Mouse (Mus musculus): ENCODE measurements around the gene Col24a1. TPM values are rescaled to one million over a fixed set of nuclear protein-coding genes. Genes with fewer than 3 reads are reported as not detected.

Col24a1 gene
- polyA plus RNA-seq, 1 experiment: 1.4 TPM

DNA sequence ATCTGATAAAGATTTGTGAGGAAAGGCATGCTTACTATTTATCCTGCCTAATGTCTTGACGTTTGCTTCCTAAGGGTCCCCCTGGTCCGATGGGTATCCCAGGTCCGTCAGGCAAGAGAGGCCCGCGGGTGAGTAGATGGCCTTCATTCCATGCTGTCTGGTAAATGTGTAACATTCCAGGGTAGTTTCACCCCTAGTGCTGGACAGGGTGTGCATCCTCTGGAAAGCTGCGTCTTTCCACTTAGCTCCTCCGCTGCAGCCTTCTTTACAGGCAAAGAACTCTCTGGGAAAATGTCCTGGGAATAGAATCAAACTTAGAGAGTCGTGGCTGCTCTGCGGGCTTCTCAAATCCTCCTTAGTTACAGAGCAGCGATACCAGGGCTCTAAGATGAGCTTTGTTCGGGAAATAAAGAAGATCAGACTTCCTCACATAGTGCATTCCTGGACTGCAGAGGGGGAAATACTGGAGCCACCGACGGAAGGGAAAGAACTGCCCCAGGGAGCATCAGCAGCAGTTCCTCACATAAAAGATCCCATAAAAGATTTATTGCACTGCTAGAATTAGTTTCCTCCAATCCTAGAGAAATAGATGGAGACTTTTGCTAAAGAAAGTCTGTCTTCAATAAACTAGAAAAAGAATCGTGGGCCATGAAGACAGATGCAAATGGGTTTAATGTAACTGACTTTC is 28.5 kb downstream of the Col24a1 start:
- no peak overlapping the region for H3K4me3 ChIP-seq (ENCODE audit: low read depth, low read length)
- H3K27ac ChIP-seq (ENCODE audit: insufficient read depth, low read depth, low read length): no peak overlapping the region
- no peaks in the 10 kb centered on the region for H3K27me3 ChIP-seq (ENCODE audit: control insufficient read depth, insufficient read depth, low read length)
- H3K36me3 ChIP-seq (ENCODE audit: control insufficient read depth, insufficient read depth, low read length): no peaks in the 10 kb centered on the region
- TF ChIP-seq CTCF (IDR thresholded peaks at IDR 0.05; ENCODE audit: extremely low read depth, insufficient read length, insufficient replicate concordance, low read depth, low read length) (no peak), POLR2A (IDR thresholded peaks at IDR 0.05; ENCODE audit: low read depth, low read length) (no peak)
- WGBS: 65% methylated on average over 14 of the region's 14 CpGs
- H3K4me1 ChIP-seq (ENCODE audit: control insufficient read depth, insufficient read depth, insufficient read length, low read length): no peaks in the 10 kb centered on the region

DNA sequence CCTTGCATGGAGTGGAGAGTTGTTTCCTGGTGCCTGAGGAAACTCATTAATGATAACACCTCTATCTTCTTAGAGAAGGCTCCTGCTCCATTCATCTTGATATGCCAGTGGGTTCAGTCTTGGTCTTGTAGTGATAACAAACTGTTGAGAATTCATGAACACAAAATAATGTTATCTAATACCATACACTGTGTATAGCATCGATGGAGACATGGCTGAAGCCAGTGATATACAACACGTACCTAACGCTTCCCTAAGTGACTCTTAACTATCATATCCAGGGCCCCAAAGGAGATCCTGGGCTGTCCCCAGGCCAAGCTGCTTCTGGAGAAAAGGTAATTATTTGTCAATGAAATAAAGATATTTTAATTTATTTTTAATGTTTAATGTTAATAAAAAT is 33.1 kb downstream of the Col24a1 start:
- Histone ChIP-seq H3K27ac (ENCODE audit: insufficient read depth, low read depth, low read length) (no peak overlapping the region), H3K4me3 (ENCODE audit: low read depth, low read length) (no peak overlapping the region), H3K27me3 (ENCODE audit: control insufficient read depth, insufficient read depth, low read length) (no peaks in the 10 kb centered on the region), H3K4me1 (ENCODE audit: control insufficient read depth, insufficient read depth, insufficient read length, low read length) (no peaks in the 10 kb centered on the region), H3K36me3 (ENCODE audit: control insufficient read depth, insufficient read depth, low read length) (no peaks in the 10 kb centered on the region)
- 92% methylated on average over 3 of the region's 3 CpGs for WGBS
- TF ChIP-seq CTCF (IDR thresholded peaks at IDR 0.05; ENCODE audit: extremely low read depth, insufficient read length, insufficient replicate concordance, low read depth, low read length): no peak
- TF ChIP-seq POLR2A (IDR thresholded peaks at IDR 0.05; ENCODE audit: low read depth, low read length): no peak

DNA sequence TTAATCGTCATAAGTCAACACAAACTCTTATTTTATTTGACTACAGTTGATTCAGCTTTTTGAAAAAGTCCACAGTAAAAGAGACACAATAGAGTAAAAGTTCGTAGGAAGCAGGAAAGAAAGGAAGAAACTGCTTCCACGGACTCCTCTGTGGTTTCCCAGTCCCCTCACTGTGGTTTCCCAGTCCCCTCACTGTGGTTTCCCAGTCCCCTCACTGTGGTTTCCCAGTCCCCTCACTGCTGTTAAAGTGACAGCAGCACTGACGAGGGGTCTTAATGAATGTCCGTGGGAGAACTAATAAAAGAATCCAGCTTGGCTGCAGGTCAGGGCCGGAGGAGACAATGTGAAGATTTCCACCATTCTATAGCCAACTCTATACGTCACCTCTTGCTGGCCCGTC is 39.4 kb downstream of the Col24a1 start:
- WGBS: 72% methylated on average over 8 of the region's 8 CpGs
- TF ChIP-seq POLR2A (IDR thresholded peaks at IDR 0.05; ENCODE audit: low read depth, low read length) (no peak), CTCF (IDR thresholded peaks at IDR 0.05; ENCODE audit: extremely low read depth, insufficient read length, insufficient replicate concordance, low read depth, low read length) (no peak)
- H3K27ac ChIP-seq (ENCODE audit: insufficient read depth, low read depth, low read length): no peak overlapping the region
- H3K36me3 ChIP-seq (ENCODE audit: control insufficient read depth, insufficient read depth, low read length): no peaks in the 10 kb centered on the region
- H3K27me3 ChIP-seq (ENCODE audit: control insufficient read depth, insufficient read depth, low read length): no peaks in the 10 kb centered on the region
- H3K4me1 ChIP-seq (ENCODE audit: control insufficient read depth, insufficient read depth, insufficient read length, low read length): no peaks in the 10 kb centered on the region
- H3K4me3 ChIP-seq (ENCODE audit: low read depth, low read length): no peak overlapping the region

DNA sequence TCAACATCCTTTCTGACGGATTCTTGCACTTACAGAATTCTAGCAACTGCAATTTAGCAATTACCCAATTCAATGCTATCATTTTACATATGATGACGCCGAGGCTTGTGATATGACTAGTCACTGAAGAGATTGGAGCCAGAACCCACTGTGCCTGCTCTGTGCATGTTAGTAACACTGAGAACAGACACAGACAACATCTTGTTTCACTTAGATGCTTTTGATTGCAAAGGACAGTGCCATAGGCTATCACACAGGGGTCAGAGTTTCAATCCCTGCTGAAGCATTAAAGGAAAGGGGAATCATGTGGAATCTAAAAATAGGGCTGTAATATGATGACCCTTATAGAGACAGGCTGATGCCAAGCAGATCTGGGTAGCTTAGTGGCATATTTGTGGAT is 41.8 kb downstream of the Col24a1 start:
- no peaks in the 10 kb centered on the region for H3K36me3 ChIP-seq (ENCODE audit: control insufficient read depth, insufficient read depth, low read length)
- WGBS: 83% methylated on average over 3 of the region's 3 CpGs
- no peaks in the 10 kb centered on the region for H3K4me1 ChIP-seq (ENCODE audit: control insufficient read depth, insufficient read depth, insufficient read length, low read length)
- no peak overlapping the region for H3K27ac ChIP-seq (ENCODE audit: insufficient read depth, low read depth, low read length)
- H3K4me3 ChIP-seq (ENCODE audit: low read depth, low read length): no peak overlapping the region
- no peak for TF ChIP-seq POLR2A (IDR thresholded peaks at IDR 0.05; ENCODE audit: low read depth, low read length)
- TF ChIP-seq CTCF (IDR thresholded peaks at IDR 0.05; ENCODE audit: extremely low read depth, insufficient read length, insufficient replicate concordance, low read depth, low read length): no peak
- H3K27me3 ChIP-seq (ENCODE audit: control insufficient read depth, insufficient read depth, low read length): no peaks in the 10 kb centered on the region

DNA sequence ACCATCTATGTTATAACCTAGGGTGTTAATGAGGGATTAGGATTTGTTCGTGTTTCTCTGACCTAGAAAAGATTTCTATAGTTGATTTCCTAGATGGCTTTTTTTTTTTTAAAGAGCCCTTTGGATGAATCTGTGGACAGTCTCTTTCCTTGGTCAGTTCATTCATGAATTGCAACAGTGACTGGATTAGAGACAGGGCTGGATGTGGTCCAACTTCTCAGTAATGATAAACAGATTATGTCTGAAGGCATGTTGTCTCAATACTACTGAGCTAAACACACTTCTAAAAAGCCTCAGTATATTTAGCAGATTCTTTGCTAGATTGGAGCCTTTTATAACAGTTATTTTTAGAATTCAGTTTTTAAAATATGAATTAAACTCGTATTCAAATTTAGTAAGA is 44.9 kb downstream of the Col24a1 start:
- Histone ChIP-seq H3K36me3 (ENCODE audit: control insufficient read depth, insufficient read depth, low read length) (no peaks in the 10 kb centered on the region), H3K4me3 (ENCODE audit: low read depth, low read length) (no peak overlapping the region), H3K27me3 (ENCODE audit: control insufficient read depth, insufficient read depth, low read length) (no peaks in the 10 kb centered on the region), H3K4me1 (ENCODE audit: control insufficient read depth, insufficient read depth, insufficient read length, low read length) (no peaks in the 10 kb centered on the region), H3K27ac (ENCODE audit: insufficient read depth, low read depth, low read length) (no peak overlapping the region)
- TF ChIP-seq POLR2A (IDR thresholded peaks at IDR 0.05; ENCODE audit: low read depth, low read length) (no peak), CTCF (IDR thresholded peaks at IDR 0.05; ENCODE audit: extremely low read depth, insufficient read length, insufficient replicate concordance, low read depth, low read length) (no peak)
- WGBS: 61% methylated on average over 2 of the region's 2 CpGs

DNA sequence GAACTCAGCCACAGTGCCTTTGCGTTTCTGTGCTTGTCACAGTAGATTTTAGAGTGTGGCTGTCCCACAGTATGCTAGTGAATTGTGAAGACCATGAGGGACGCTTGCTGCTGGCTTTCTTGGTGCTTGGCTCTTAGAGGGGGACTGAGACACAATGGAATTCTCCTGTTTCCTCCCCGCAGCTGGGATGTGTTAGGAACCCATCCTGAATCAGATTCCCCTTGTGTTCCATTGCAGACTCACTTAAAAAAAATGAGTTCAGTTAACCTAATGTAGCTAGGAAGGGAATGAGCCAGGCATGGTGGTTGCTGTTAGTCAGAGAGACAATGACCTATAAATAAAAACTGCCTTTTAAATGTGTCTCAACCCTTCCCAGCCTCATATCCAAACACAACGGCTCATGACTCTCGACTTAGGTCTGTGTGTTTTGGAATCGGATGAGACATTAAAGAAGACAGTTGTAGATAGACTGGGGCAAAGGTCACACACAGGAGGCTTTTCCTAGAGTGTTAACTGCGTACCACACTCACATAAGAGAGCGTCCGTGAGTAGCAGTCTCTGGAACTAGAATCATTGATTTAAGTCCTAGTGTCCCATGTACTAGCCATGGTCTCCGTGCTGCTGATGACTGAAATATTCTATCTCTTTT is 47.7 kb downstream of the Col24a1 start:
- no peak overlapping the region for H3K27ac ChIP-seq (ENCODE audit: insufficient read depth, low read depth, low read length)
- no peaks in the 10 kb centered on the region for H3K4me1 ChIP-seq (ENCODE audit: control insufficient read depth, insufficient read depth, insufficient read length, low read length)
- no peak overlapping the region for H3K4me3 ChIP-seq (ENCODE audit: low read depth, low read length)
- 68% methylated on average over 10 of the region's 10 CpGs for WGBS
- no peaks in the 10 kb centered on the region for H3K36me3 ChIP-seq (ENCODE audit: control insufficient read depth, insufficient read depth, low read length)
- TF ChIP-seq POLR2A (IDR thresholded peaks at IDR 0.05; ENCODE audit: low read depth, low read length) (no peak), CTCF (IDR thresholded peaks at IDR 0.05; ENCODE audit: extremely low read depth, insufficient read length, insufficient replicate concordance, low read depth, low read length) (no peak)
- no peaks in the 10 kb centered on the region for H3K27me3 ChIP-seq (ENCODE audit: control insufficient read depth, insufficient read depth, low read length)

DNA sequence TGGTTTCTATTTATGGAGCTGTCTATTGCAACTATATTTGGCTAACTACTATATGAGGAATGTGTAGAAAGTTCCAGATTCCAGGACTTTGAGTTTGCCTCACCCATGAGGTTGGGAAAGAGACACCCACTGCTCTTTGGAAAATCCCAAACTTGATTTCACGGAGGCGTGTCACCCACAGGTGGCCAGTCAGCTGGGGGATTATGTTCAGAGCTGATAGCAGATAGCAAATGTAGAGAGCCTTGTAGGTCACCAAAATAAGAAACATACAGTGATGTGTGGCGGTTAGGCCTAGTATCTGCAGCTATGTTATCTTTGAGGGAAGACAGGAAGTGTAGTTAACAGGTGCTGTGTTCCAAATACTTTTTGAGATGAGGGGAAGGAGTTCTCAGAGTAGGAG is 56.4 kb downstream of the Col24a1 start:
- 61% methylated on average over 3 of the region's 3 CpGs for WGBS
- H3K4me3 ChIP-seq (ENCODE audit: low read depth, low read length): no peak overlapping the region
- no peaks in the 10 kb centered on the region for H3K4me1 ChIP-seq (ENCODE audit: control insufficient read depth, insufficient read depth, insufficient read length, low read length)
- H3K27ac ChIP-seq (ENCODE audit: insufficient read depth, low read depth, low read length): no peak overlapping the region; the same call in 1 of the 2 replicates
- no peak for TF ChIP-seq POLR2A (IDR thresholded peaks at IDR 0.05; ENCODE audit: low read depth, low read length)
- TF ChIP-seq CTCF (IDR thresholded peaks at IDR 0.05; ENCODE audit: extremely low read depth, insufficient read length, insufficient replicate concordance, low read depth, low read length): no peak
- no peaks in the 10 kb centered on the region for H3K36me3 ChIP-seq (ENCODE audit: control insufficient read depth, insufficient read depth, low read length)
- H3K27me3 ChIP-seq (ENCODE audit: control insufficient read depth, insufficient read depth, low read length): no peaks in the 10 kb centered on the region

All from small intestine, adult 2 months (tissue).